Mouse (Mus musculus) forebrain, embryonic 15.5 days (tissue): ENCODE results near the gene Plin3. TPM values are rescaled to one million over a fixed set of nuclear protein-coding genes. Genes with fewer than 3 reads are reported as not detected.

Experiments
- ATAC-seq: fragments of 200-750 bp; cut with Nextera tagmentation; replicated peaks from 2 replicates; pipeline ENCODE4 v1.8.0; 2017; ENCODE audit warnings: mild to moderate bottlenecking, moderate TSS enrichment, moderate library complexity
- H3K27ac ChIP-seq: fragments of 300-500 bp; sonication (generic); replicated peaks from 2 replicates; pipeline ENCODE4 v1.5.1; 2015; ENCODE audit warnings: mild to moderate bottlenecking, inconsistent platforms
- H3K27me3 ChIP-seq: fragments of 300-500 bp; sonication (generic); 2 replicates; pipeline ENCODE4 v1.6.1; 2015; ENCODE audit warnings: inconsistent platforms
- H3K36me3 ChIP-seq: fragments of 300-500 bp; sonication (generic); 2 replicates; pipeline ENCODE4 v1.6.1; 2015; ENCODE audit warnings: mild to moderate bottlenecking, inconsistent platforms
- H3K4me1 ChIP-seq: fragments of 300-500 bp; sonication (generic); 2 replicates; pipeline ENCODE4 v1.6.1; 2015; ENCODE audit warnings: inconsistent platforms
- H3K4me2 ChIP-seq: fragments of 300-500 bp; sonication (generic); replicated peaks from 2 replicates; pipeline ENCODE4 v1.6.1; 2015; ENCODE audit warnings: mild to moderate bottlenecking, inconsistent platforms
- H3K4me3 ChIP-seq: fragments of 300-500 bp; sonication (generic); 2 replicates; pipeline ENCODE4 v1.5.1; 2015; ENCODE audit warnings: mild to moderate bottlenecking, inconsistent platforms
- H3K9ac ChIP-seq: fragments of 300-500 bp; sonication (generic); replicated peaks from 2 replicates; pipeline ENCODE4 v1.6.1; 2015; ENCODE audit warnings: mild to moderate bottlenecking, inconsistent platforms
- H3K9me3 ChIP-seq: fragments of 300-500 bp; sonication (generic); 2 replicates; pipeline ENCODE4 v1.6.1; 2016; ENCODE audit warnings: inconsistent platforms
- WGBS: fragments of 180-500 bp; shearing (Covaris S2); methylation state at CpG from one replicate; pipeline ENCODE4 v1.1.7; 2015; ENCODE audit warnings: mixed read lengths; 5-methylcytosine and 5-hydroxymethylcytosine counted together
- polyA plus RNA-seq: library from polyadenylated mRNA; unstranded; fragments of >200 nt; fragmentation: Nextera tagmentation; extraction: Ambion mirVana; gene quantifications from 2 replicates; pipeline ENCODE4 v1.2.1, GENCODE M21; 2015

Plin3 gene
- polyA plus RNA-seq, 1 experiment from 2014 or later: 13.6 TPM

- H3K27ac ChIP-seq: no peak overlapping the region
- no peak overlapping the region for H3K4me2 ChIP-seq
- H3K9me3 ChIP-seq: no peaks in the 10 kb centered on the region
- H3K4me3 ChIP-seq: no peak overlapping the region
- 92% methylated on average over 12 of the region's 12 CpGs for WGBS
- H3K36me3 ChIP-seq: no peaks in the 10 kb centered on the region
- H3K4me1 ChIP-seq: peaks cover 11% of the 10 kb centered on the region
- no peak overlapping the region for H3K9ac ChIP-seq
- no peak for ATAC-seq
- H3K27me3 ChIP-seq: no peaks in the 10 kb centered on the region
Measured at GRCm38 (mm10) chr17:56281193-56281592, 11.5 kb downstream of the Plin3 start.

- no peaks in the 10 kb centered on the region for H3K9me3 ChIP-seq
- no peak for ATAC-seq
- no peaks in the 10 kb centered on the region for H3K36me3 ChIP-seq
- 92% methylated on average over 12 of the region's 12 CpGs for WGBS
- no peak overlapping the region for H3K9ac ChIP-seq
- no peak overlapping the region for H3K27ac ChIP-seq
- no peaks in the 10 kb centered on the region for H3K27me3 ChIP-seq
- H3K4me1 ChIP-seq: peaks cover 14% of the 10 kb centered on the region
- H3K4me3 ChIP-seq: no peak overlapping the region
- H3K4me2 ChIP-seq: no peak overlapping the region
Measured at GRCm38 (mm10) chr17:56279481-56280155, 13.1 kb downstream of the Plin3 start.

GRCm38 (mm10) chr17:56278340-56278739, 14.3 kb downstream of the Plin3 start:
- no peak for ATAC-seq
- Histone ChIP-seq H3K27me3 (no peaks in the 10 kb centered on the region), H3K9me3 (no peaks in the 10 kb centered on the region), H3K36me3 (no peaks in the 10 kb centered on the region), H3K4me2 (no peak overlapping the region), H3K4me1 (peaks cover 14% of the 10 kb centered on the region), H3K27ac (no peak overlapping the region), H3K9ac (no peak overlapping the region), H3K4me3 (no peak overlapping the region)
- WGBS: 90% methylated on average over 5 of the region's 5 CpGs

GRCm38 (mm10) chr17:56277567-56277893, 15.1 kb downstream of the Plin3 start:
- H3K27ac ChIP-seq: no peak overlapping the region
- H3K4me2 ChIP-seq: no peak overlapping the region
- WGBS: 42% methylated on average over 2 of the region's 2 CpGs

GRCm38 (mm10) chr17:56276643-56277566, 15.8 kb downstream of the Plin3 start, which contains the start of gene Ticam1:
Ticam1 (minus strand) TSS chr17:56276786.
- WGBS: 6% methylated on average over 17 of the region's 21 CpGs
- Histone ChIP-seq H3K27ac (peak within 1 kb of the TSS; percentile 35; the same call in 1 of the 2 replicates), H3K9me3 (no peaks in the 10 kb centered on the region)

More at GRCm38 (mm10) chr17:56277567-56277893, 15.1 kb downstream of the Plin3 start:
- no peaks in the 10 kb centered on the region for H3K9me3 ChIP-seq
- no peak overlapping the region for H3K9ac ChIP-seq
- 0 out of 2 replicates have a peak, but pooled peaks have one; percentile 15 for ATAC-seq
- H3K27me3 ChIP-seq: no peaks in the 10 kb centered on the region
- no peaks in the 10 kb centered on the region for H3K36me3 ChIP-seq
- peaks cover 14% of the 10 kb centered on the region for H3K4me1 ChIP-seq
- H3K4me3 ChIP-seq: no peak overlapping the region

GRCm38 (mm10) chr17:56275842-56276480, 16.7 kb downstream of the Plin3 start:
- peak; percentile 21; the same call in 1 of the 2 replicates for ATAC-seq
- H3K4me3 ChIP-seq: peak overlapping the region; percentile 48
- no peaks in the 10 kb centered on the region for H3K27me3 ChIP-seq
- peaks cover 14% of the 10 kb centered on the region for H3K4me1 ChIP-seq
- WGBS: 30% methylated on average over 5 of the region's 5 CpGs
- H3K36me3 ChIP-seq: no peaks in the 10 kb centered on the region
- H3K27ac ChIP-seq: no peak overlapping the region
- H3K4me2 ChIP-seq: peak overlapping the region; percentile 68
- peak overlapping the region; percentile 52 for H3K9ac ChIP-seq
- H3K9me3 ChIP-seq: no peaks in the 10 kb centered on the region

More at GRCm38 (mm10) chr17:56276643-56277566, 15.8 kb downstream of the Plin3 start, which contains the start of gene Ticam1:
- H3K4me3 ChIP-seq: peak within 1 kb of the TSS; percentile 48
- no peaks in the 10 kb centered on the region for H3K36me3 ChIP-seq
- peaks cover 14% of the 10 kb centered on the region for H3K4me1 ChIP-seq
- peak within 1 kb of the TSS; percentile 68 for H3K4me2 ChIP-seq
- ATAC-seq: peak; percentile 83
- H3K27me3 ChIP-seq: no peaks in the 10 kb centered on the region
- H3K9ac ChIP-seq: peak within 1 kb of the TSS; percentile 52

- 89% methylated on average over 5 of the region's 5 CpGs for WGBS
- H3K9ac ChIP-seq: no peak overlapping the region
- H3K4me1 ChIP-seq: peaks cover 22% of the 10 kb centered on the region
- ATAC-seq: no peak
- H3K4me3 ChIP-seq: no peak overlapping the region
- H3K4me2 ChIP-seq: no peak overlapping the region
- no peak overlapping the region for H3K27ac ChIP-seq
- H3K9me3 ChIP-seq: no peaks in the 10 kb centered on the region
- no peaks in the 10 kb centered on the region for H3K36me3 ChIP-seq
- no peaks in the 10 kb centered on the region for H3K27me3 ChIP-seq
Measured at GRCm38 (mm10) chr17:56273986-56274385, 18.7 kb downstream of the Plin3 start.

- H3K36me3 ChIP-seq: no peaks in the 10 kb centered on the region
- H3K4me2 ChIP-seq: no peak overlapping the region
- no peaks in the 10 kb centered on the region for H3K9me3 ChIP-seq
- H3K4me3 ChIP-seq: no peak overlapping the region
- no peak overlapping the region for H3K9ac ChIP-seq
- no peak for ATAC-seq
- peaks cover 26% of the 10 kb centered on the region for H3K4me1 ChIP-seq
- WGBS: 94% methylated on average over 7 of the region's 7 CpGs
- H3K27me3 ChIP-seq: no peaks in the 10 kb centered on the region
- H3K27ac ChIP-seq: no peak overlapping the region
Measured at GRCm38 (mm10) chr17:56273482-56273881, 19.2 kb downstream of the Plin3 start.

- H3K9ac ChIP-seq: no peak overlapping the region
- H3K4me3 ChIP-seq: no peak overlapping the region
- no peaks in the 10 kb centered on the region for H3K36me3 ChIP-seq
- WGBS: 79% methylated on average over 3 of the region's 3 CpGs
- H3K27ac ChIP-seq: no peak overlapping the region
- H3K4me1 ChIP-seq: peaks cover 26% of the 10 kb centered on the region
- no peak overlapping the region for H3K4me2 ChIP-seq
- ATAC-seq: no peak
- no peaks in the 10 kb centered on the region for H3K27me3 ChIP-seq
- H3K9me3 ChIP-seq: no peaks in the 10 kb centered on the region
Measured at GRCm38 (mm10) chr17:56272644-56273043, 20.0 kb downstream of the Plin3 start.

- Histone ChIP-seq H3K27ac (no peak overlapping the region), H3K4me3 (no peak overlapping the region), H3K36me3 (no peaks in the 10 kb centered on the region), H3K9me3 (no peaks in the 10 kb centered on the region), H3K9ac (no peak overlapping the region), H3K4me1 (peaks cover 20% of the 10 kb centered on the region), H3K4me2 (no peak overlapping the region), H3K27me3 (no peaks in the 10 kb centered on the region)
- ATAC-seq: no peak
- WGBS: 88% methylated on average over 12 of the region's 12 CpGs
Measured at GRCm38 (mm10) chr17:56271609-56272253, 20.9 kb downstream of the Plin3 start.

- Histone ChIP-seq H3K27ac (peak overlapping the region; percentile 74; the same call in 1 of the 2 replicates), H3K9me3 (no peaks in the 10 kb centered on the region), H3K4me1 (peaks cover 12% of the 10 kb centered on the region), H3K4me2 (peak overlapping the region; percentile 78), H3K4me3 (peak overlapping the region; percentile 42), H3K36me3 (0 out of 2 replicates have a peak, but pooled peaks cover 3% of the 10 kb centered on the region), H3K9ac (peak overlapping the region; percentile 47), H3K27me3 (no peaks in the 10 kb centered on the region)
- peak; percentile 24; the same call in 1 of the 2 replicates for ATAC-seq
- WGBS: 73% methylated on average over 3 of the region's 3 CpGs
Measured at GRCm38 (mm10) chr17:56269741-56270140, 22.9 kb downstream of the Plin3 start.
